Mouse (Mus musculus) spleen, adult 2 months (tissue): ENCODE results near the gene Sorbs1. TPM values are rescaled to one million over a fixed set of nuclear protein-coding genes. Genes with fewer than 3 reads are reported as not detected.

Experiments used
- DNase-seq, 2 experiments: peaks; one replicate each; pipeline versions ENCODE4 v3.0.0 to v3.0.0-alpha.2; 2012 to 2021; ENCODE audit warnings: low spot score in 2 of 2, low read depth in 1 of 2
- H3K27ac ChIP-seq: fragments of 200-500 bp; 2 replicates; pipeline ENCODE4 v1.5.1; 2012; ENCODE audit warnings: low read length, inconsistent platforms; ENCODE audit not compliant: insufficient read depth
- H3K27me3 ChIP-seq: fragments of 200-500 bp; 2 replicates; pipeline ENCODE4 v1.6.1; 2012; ENCODE audit warnings: mild to moderate bottlenecking, moderate library complexity, low read length, inconsistent platforms; ENCODE audit not compliant: control insufficient read depth, insufficient read depth
- H3K36me3 ChIP-seq: fragments of 200-500 bp; 2 replicates; pipeline ENCODE4 v1.6.1; 2012; ENCODE audit warnings: mild to moderate bottlenecking, low read length, inconsistent platforms; ENCODE audit not compliant: control insufficient read depth, insufficient read depth
- H3K4me1 ChIP-seq: fragments of 200-500 bp; 2 replicates; pipeline ENCODE4 v1.6.1; 2011; ENCODE audit warnings: inconsistent platforms; ENCODE audit not compliant: control insufficient read depth, insufficient read depth, insufficient read length
- H3K4me3 ChIP-seq: fragments of 200-500 bp; 2 replicates; pipeline ENCODE4 v1.5.1; 2011; ENCODE audit warnings: mild to moderate bottlenecking, inconsistent platforms; ENCODE audit not compliant: insufficient read depth, insufficient read length; ENCODE audit errors: extremely low read depth
- CTCF ChIP-seq: fragments of 200-500 bp; IDR thresholded peaks from 2 replicates; pipeline ENCODE4 v1.5.1; 2011; ENCODE audit warnings: mild to moderate bottlenecking, inconsistent platforms; ENCODE audit not compliant: insufficient read depth, insufficient read length, insufficient replicate concordance; ENCODE audit errors: extremely low read depth
- POLR2A ChIP-seq: fragments of 200-500 bp; IDR thresholded peaks from 2 replicates; pipeline ENCODE4 v1.6.1; 2011; ENCODE audit warnings: low read depth, low read length, inconsistent platforms
- WGBS: fragments of 180-500 bp; shearing (Covaris S2); methylation state at CpG from one replicate; pipeline ENCODE4 v1.1.7; 2018; 5-methylcytosine and 5-hydroxymethylcytosine counted together
- polyA plus RNA-seq: library from polyadenylated mRNA; depleted of rRNA; stranded (reverse); fragments of >200 nt; gene quantifications from 2 replicates; pipeline ENCODE4 v1.2.3, GENCODE M21; 2012

Sorbs1 gene
- polyA plus RNA-seq, 1 experiment, result 6.4 TPM

GRCm38 (mm10) chr19:40314252-40314651, 199.3 kb downstream of the Sorbs1 start:
- H3K27me3 ChIP-seq, result no peaks in the 10 kb centered on the region
- no peak overlapping the region for H3K27ac ChIP-seq
- no peak overlapping the region for H3K4me3 ChIP-seq
- H3K4me1 ChIP-seq, result no peaks in the 10 kb centered on the region
- no peak for DNase-seq
- no peak for TF ChIP-seq POLR2A
- no peak for TF ChIP-seq CTCF
- no peaks in the 10 kb centered on the region for H3K36me3 ChIP-seq
- 93% methylated on average over 11 of the region's 11 CpGs for WGBS

GRCm38 (mm10) chr19:40311631-40312030, 201.9 kb downstream of the Sorbs1 start:
- 98% methylated on average over 8 of the region's 8 CpGs for whole genome bisulfite sequencing
- Histone ChIP-seq H3K4me1 (no peaks in the 10 kb centered on the region), H3K36me3 (no peaks in the 10 kb centered on the region), H3K4me3 (no peak overlapping the region), H3K27ac (no peak overlapping the region), H3K27me3 (no peaks in the 10 kb centered on the region)
- TF ChIP-seq CTCF (no peak), POLR2A (no peak)
- DNase-seq, result no peak

DNA sequence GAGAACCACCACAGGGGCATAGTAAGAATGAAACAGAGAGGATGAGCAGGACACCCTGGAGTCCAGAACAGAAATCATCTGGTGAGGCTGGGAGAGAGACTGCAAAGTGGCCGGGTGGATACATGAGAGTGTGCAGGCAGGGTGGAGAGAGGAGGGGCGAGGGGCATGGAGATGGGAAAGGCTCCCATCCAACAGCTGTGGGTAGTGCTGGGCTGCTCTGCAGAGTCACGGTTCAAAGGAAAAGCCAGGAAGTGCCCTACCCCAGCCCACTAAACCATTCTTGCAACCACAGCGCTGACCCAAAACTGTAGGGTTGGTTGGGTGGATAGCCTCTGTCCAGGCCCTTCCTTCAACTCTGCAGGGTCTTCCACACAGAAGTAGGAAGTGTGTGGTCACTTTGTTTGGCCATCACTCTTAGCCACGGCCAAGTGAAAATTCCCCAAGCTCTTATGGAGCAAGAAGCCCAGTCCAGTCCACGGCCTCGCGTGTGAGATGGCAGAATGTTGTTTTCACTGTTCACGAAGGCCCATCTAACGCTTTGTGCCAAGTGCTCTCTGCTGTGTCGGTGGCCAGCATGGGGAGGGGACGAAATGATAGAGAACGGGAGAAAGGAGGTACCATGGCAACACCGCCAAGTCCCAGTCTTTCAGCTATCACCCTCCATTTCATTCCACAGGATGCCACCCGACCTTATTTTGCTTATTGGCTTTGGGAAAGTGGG, 203.0 kb downstream of the Sorbs1 start:
- no peak for TF ChIP-seq CTCF
- no peak for TF ChIP-seq POLR2A
- Histone ChIP-seq H3K27ac (no peak overlapping the region), H3K4me1 (no peaks in the 10 kb centered on the region), H3K4me3 (no peak overlapping the region), H3K36me3 (no peaks in the 10 kb centered on the region), H3K27me3 (no peaks in the 10 kb centered on the region)
- no peak for DNase-seq
- WGBS, result 89% methylated on average over 15 of the region's 15 CpGs

DNA sequence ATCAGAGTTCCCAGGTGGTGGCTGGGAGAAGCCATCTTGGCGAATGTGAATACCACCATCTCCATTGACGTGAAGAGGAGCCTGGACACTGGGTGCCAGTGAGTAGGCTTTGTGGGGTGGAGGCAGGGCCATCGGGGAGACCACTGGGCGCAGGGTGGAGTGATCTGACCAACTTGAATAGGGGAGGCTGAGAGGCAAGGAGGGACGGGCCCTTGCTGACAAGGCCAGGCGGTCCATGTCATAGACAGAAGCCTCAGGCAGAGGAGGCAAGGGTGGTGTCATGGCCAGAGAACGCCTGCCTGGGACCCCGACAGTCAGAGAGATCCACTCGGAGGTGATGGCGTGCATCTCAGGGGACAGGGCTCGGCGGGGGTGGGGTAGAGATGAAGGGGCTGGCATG, 203.7 kb downstream of the Sorbs1 start:
- Histone ChIP-seq H3K27me3 (no peaks in the 10 kb centered on the region), H3K27ac (no peak overlapping the region), H3K36me3 (no peaks in the 10 kb centered on the region), H3K4me3 (no peak overlapping the region), H3K4me1 (no peaks in the 10 kb centered on the region)
- DNase-seq, result no peak
- TF ChIP-seq CTCF (no peak), POLR2A (no peak)
- WGBS, result 94% methylated on average over 12 of the region's 12 CpGs

GRCm38 (mm10) chr19:40307550-40307949, 206.0 kb downstream of the Sorbs1 start:
- TF ChIP-seq POLR2A (no peak), CTCF (no peak)
- H3K4me1 ChIP-seq, result no peaks in the 10 kb centered on the region
- no peaks in the 10 kb centered on the region for H3K36me3 ChIP-seq
- H3K4me3 ChIP-seq, result no peak overlapping the region
- no peak for DNase-seq
- H3K27me3 ChIP-seq, result no peaks in the 10 kb centered on the region
- 71% methylated on average over 7 of the region's 7 CpGs for WGBS
- H3K27ac ChIP-seq, result peak overlapping the region; percentile 24; the same call in 1 of the 2 replicates

DNA sequence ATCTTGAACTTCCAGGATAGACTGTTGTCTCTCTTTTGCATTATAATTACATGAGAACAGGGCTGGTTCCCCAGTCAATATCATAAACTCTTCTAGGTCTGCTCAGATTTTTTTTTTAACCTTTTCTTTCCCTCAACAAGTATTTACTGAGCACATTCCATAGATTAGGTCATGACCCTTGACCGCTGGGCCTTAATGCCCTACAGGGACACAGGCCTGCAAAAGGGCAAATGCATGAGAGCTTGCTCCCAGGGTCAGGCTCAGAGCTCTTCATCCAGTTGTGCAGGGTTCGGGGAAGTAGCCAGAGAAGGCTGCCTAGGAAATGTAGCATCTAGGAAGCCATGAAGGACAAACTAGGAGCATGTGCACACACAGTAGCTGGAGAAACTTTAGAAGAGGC, 206.9 kb downstream of the Sorbs1 start:
- Histone ChIP-seq H3K4me3 (no peak overlapping the region), H3K4me1 (no peaks in the 10 kb centered on the region), H3K27me3 (no peaks in the 10 kb centered on the region), H3K27ac (no peak overlapping the region), H3K36me3 (no peaks in the 10 kb centered on the region)
- 94% methylated on average over 2 of the region's 2 CpGs for WGBS
- no peak for TF ChIP-seq POLR2A
- TF ChIP-seq CTCF, result no peak
- DNase-seq, result no peak

- DNase-seq, result no peak
- WGBS, result 84% methylated on average over 7 of the region's 7 CpGs
- H3K4me1 ChIP-seq, result no peaks in the 10 kb centered on the region
These were observed 208.1 kb downstream of the Sorbs1 start for GRCm38 (mm10) chr19:40305456-40305855.

More at GRCm38 (mm10) chr19:40305456-40305855, 208.1 kb downstream of the Sorbs1 start:
- Histone ChIP-seq H3K27me3 (no peaks in the 10 kb centered on the region), H3K36me3 (no peaks in the 10 kb centered on the region), H3K27ac (no peak overlapping the region), H3K4me3 (no peak overlapping the region)
- TF ChIP-seq POLR2A, result no peak
- no peak for TF ChIP-seq CTCF
